Mouse (Mus musculus) gonadal fat pad, adult 2 months (tissue): ENCODE results near the gene Cinp. TPM values are rescaled to one million over a fixed set of nuclear protein-coding genes. Genes with fewer than 3 reads are reported as not detected.

Source experiments
- DNase-seq: peaks from one replicate; pipeline ENCODE4 v3.0.0-alpha.2; 2012; ENCODE audit warnings: low read depth
- polyA plus RNA-seq: library from polyadenylated mRNA; depleted of rRNA; stranded (reverse); fragments of >200 nt; gene quantifications from 2 replicates; pipeline ENCODE4 v1.2.3, GENCODE M21; 2012; rRNA removed

Cinp gene
- polyA plus RNA-seq: 36.5 and 47.3 TPM in 2 replicates

- peak; percentile 68 for DNase-seq
Observed at GRCm38 (mm10) chr12:110889036-110890020, at the start of gene Cinp, which contains the start of gene Tecpr2. Gene Cinp (minus strand): TSS chr12:110889145. Gene Tecpr2 (plus strand): TSS chr12:110889264.

- DNase-seq: no peak
Observed at GRCm38 (mm10) chr12:110937496-110937895, 48.6 kb upstream of the Cinp start.

- DNase-seq: peak; percentile 33
Observed at GRCm38 (mm10) chr12:110935983-110936620, 47.2 kb upstream of the Cinp start.

- no peak for DNase-seq
Observed at GRCm38 (mm10) chr12:110932820-110933219, 43.9 kb upstream of the Cinp start.

GRCm38 (mm10) chr12:110921572-110921971, 32.6 kb upstream of the Cinp start:
- no peak for DNase-seq

- no peak for DNase-seq
Observed at GRCm38 (mm10) chr12:110920254-110920653, 31.3 kb upstream of the Cinp start.

- DNase-seq: no peak
Observed at GRCm38 (mm10) chr12:110915761-110916160, 26.8 kb upstream of the Cinp start.

- no peak for DNase-seq
Observed at GRCm38 (mm10) chr12:110909962-110910361, 21.0 kb upstream of the Cinp start.

- no peak for DNase-seq
Observed at GRCm38 (mm10) chr12:110907845-110908244, 18.9 kb upstream of the Cinp start.

- DNase-seq: no peak
Observed at GRCm38 (mm10) chr12:110903536-110903935, 14.6 kb upstream of the Cinp start.

- no peak for DNase-seq
Observed at GRCm38 (mm10) chr12:110902106-110902505, 13.2 kb upstream of the Cinp start.

GRCm38 (mm10) chr12:110891887-110892286, 2.9 kb upstream of the Cinp start:
- DNase-seq: no peak

- DNase-seq: no peak
Observed at GRCm38 (mm10) chr12:110888606-110889005, 339 bp downstream of the Cinp start.

GRCm38 (mm10) chr12:110888106-110888505, 839 bp downstream of the Cinp start:
- no peak for DNase-seq

- DNase-seq: no peak
Observed at GRCm38 (mm10) chr12:110885251-110885650, 3.7 kb downstream of the Cinp start.

GRCm38 (mm10) chr12:110882291-110882690, 6.7 kb downstream of the Cinp start:
- DNase-seq: no peak

- DNase-seq: no peak
Observed at GRCm38 (mm10) chr12:110875351-110875750, 13.6 kb downstream of the Cinp start.

GRCm38 (mm10) chr12:110871247-110871646, 17.7 kb downstream of the Cinp start:
- DNase-seq: no peak

- no peak for DNase-seq
Observed at GRCm38 (mm10) chr12:110870107-110870506, 18.8 kb downstream of the Cinp start.

GRCm38 (mm10) chr12:110865989-110866388, 23.0 kb downstream of the Cinp start:
- peak; percentile 61 for DNase-seq

GRCm38 (mm10) chr12:110865571-110865970, 23.4 kb downstream of the Cinp start:
- no peak for DNase-seq

GRCm38 (mm10) chr12:110864008-110864407, 24.9 kb downstream of the Cinp start:
- DNase-seq: no peak

- no peak for DNase-seq
Observed at GRCm38 (mm10) chr12:110861256-110861655, 27.7 kb downstream of the Cinp start.
